Mouse (Mus musculus): ENCODE results near the gene Efcab7. TPM values are rescaled to one million over a fixed set of nuclear protein-coding genes. Genes with fewer than 3 reads are reported as not detected.
A peak's percentile ranks its signal among the peaks of the same experiment; 100 is the strongest.

The Efcab7 gene
- polyA plus RNA-seq, 1 experiment = 3.8 TPM

DNA sequence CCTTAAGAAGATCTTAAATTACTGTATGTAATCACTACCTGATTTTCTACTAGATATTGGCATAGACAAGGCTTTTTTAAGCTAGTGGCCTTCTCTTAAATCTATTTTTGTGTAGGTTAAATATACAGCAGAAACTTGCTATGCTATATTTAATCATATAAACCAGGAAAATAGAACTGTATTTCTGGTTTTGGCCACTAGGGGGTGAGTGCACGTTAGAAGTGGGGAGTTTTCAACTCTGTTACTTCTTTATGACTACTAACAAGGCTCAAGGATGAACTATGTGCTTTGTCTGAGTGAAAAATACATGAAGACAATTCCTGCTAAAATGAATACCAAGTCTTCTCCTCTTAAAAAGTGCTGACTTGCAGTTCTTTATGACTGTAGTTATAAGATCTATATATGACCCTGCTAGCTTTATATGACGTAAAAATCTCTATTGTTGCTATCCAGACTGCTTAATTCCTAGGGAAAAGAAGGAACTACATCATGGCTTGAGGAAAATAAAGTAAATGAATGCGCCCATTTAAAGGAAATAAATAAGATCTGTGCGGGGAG is 85.0 kb downstream of the Efcab7 start:
- 71% methylated on average over 4 of the region's 4 CpGs for WGBS
- Histone ChIP-seq H3K4me1 (ENCODE audit: control insufficient read depth, insufficient read depth, low read length) (no peaks in the 10 kb centered on the region), H3K27me3 (ENCODE audit: control insufficient read depth, insufficient read depth, low read length) (no peaks in the 10 kb centered on the region), H3K27ac (ENCODE audit: insufficient read depth, low read length) (no peak overlapping the region), H3K4me3 (replicated peaks; ENCODE audit: insufficient read depth, low read depth, low read length) (no peak overlapping the region)
- DNase-seq = no peak
- TF ChIP-seq CTCF (IDR thresholded peaks at IDR 0.05; ENCODE audit: borderline replicate concordance, insufficient read depth, low read depth, low read length) (no peak), POLR2A (IDR thresholded peaks at IDR 0.05; ENCODE audit: borderline replicate concordance, insufficient read depth, low read length) (no peak)

DNA sequence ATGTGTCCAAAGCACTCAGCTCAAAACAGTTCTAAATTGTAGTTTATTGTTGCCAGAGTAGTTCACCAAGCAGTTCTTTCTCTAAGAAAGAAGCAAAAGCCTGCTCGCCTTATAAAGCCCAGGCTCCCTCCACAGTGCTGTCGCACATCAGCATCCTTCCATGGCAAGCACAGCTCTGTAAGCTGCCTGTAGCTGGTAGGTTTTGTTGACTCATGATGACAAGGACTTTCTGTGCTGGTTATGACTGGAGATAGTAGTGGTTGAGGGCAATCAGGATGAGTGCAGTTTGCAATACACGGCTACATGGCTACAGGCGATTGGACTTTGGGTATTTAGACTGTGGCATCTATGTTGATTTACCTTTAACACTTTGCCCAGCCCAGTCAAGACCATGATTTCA is 97.4 kb downstream of the Efcab7 start:
- H3K27me3 ChIP-seq (ENCODE audit: control insufficient read depth, insufficient read depth, low read length) = no peaks in the 10 kb centered on the region
- H3K4me3 ChIP-seq (replicated peaks; ENCODE audit: insufficient read depth, low read depth, low read length) = no peak overlapping the region
- 92% methylated on average over 4 of the region's 4 CpGs for WGBS
- no peak overlapping the region for H3K27ac ChIP-seq (ENCODE audit: insufficient read depth, low read length)
- DNase-seq = no peak
- no peak for TF ChIP-seq POLR2A (IDR thresholded peaks at IDR 0.05; ENCODE audit: borderline replicate concordance, insufficient read depth, low read length)
- peaks cover 7% of the 10 kb centered on the region for H3K4me1 ChIP-seq (ENCODE audit: control insufficient read depth, insufficient read depth, low read length)

DNA sequence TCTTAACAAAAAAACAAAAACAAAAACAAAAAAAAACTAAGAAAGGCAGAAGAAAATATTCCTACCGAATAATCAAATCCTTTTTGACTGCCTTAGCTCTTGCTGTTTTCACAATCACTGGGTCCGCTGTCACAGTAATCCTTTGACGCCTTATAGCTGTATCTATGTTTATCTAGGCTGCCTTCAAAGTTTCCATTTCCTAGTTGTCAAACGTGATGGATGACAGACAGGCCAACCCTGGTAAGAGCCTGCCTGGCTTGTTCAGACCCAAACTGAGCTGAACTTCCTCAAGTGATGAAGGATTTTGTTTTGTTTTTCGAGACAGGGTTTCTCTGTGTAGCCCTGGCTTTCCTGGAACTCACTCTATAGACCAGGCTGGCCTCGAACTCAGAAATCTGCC is 99.5 kb downstream of the Efcab7 start:
- WGBS = 86% methylated on average over 6 of the region's 6 CpGs
- peak overlapping the region; percentile 87 for H3K4me3 ChIP-seq (replicated peaks; ENCODE audit: insufficient read depth, low read depth, low read length)
- no peak for TF ChIP-seq CTCF (IDR thresholded peaks at IDR 0.05; ENCODE audit: borderline replicate concordance, insufficient read depth, low read depth, low read length)
- TF ChIP-seq POLR2A (IDR thresholded peaks at IDR 0.05; ENCODE audit: borderline replicate concordance, insufficient read depth, low read length) = no peak
- H3K27ac ChIP-seq (ENCODE audit: insufficient read depth, low read length) = no peak overlapping the region
- peaks cover 14% of the 10 kb centered on the region for H3K4me1 ChIP-seq (ENCODE audit: control insufficient read depth, insufficient read depth, low read length)
- no peak for DNase-seq
- no peaks in the 10 kb centered on the region for H3K27me3 ChIP-seq (ENCODE audit: control insufficient read depth, insufficient read depth, low read length)

DNA sequence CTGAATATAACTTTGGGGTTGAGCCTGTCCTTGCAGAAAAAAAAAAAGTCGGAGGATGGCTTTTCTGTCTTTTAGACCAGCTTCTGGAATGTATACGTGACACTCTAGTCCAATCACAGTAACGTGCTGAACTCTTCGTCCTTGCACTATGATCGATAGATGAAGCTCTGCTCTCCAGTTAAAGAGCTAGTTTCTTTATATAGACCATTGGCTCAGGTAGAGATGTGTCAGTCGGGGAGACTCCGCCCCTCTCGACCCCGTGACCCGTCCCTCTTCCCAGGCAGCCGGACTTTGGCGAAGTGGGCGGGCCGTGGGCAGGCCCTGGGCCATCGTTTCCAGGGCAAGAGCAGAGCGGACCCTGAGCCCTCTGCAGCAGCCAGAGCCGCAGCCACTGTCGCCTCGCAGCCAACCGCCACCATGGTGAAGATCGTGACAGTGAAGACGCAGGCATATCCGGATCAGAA is 100.2 kb downstream of the Efcab7 start, which contains the start of gene Pgm1:
Gene Pgm1, plus strand, starts transcription at position 266 of the 464 bp plus-strand sequence.
- Histone ChIP-seq H3K27me3 (ENCODE audit: control insufficient read depth, insufficient read depth, low read length) (no peaks in the 10 kb centered on the region), H3K27ac (ENCODE audit: insufficient read depth, low read length) (peak within 1 kb of the TSS; percentile 84), H3K4me1 (ENCODE audit: control insufficient read depth, insufficient read depth, low read length) (peaks cover 17% of the 10 kb centered on the region), H3K4me3 (replicated peaks; ENCODE audit: insufficient read depth, low read depth, low read length) (peak within 1 kb of the TSS; percentile 87)
- 2% methylated on average over 23 of the region's 23 CpGs for WGBS
- DNase-seq = peak in 1 of 2 experiments; percentile 91
- TF ChIP-seq POLR2A (IDR thresholded peaks at IDR 0.05; ENCODE audit: borderline replicate concordance, insufficient read depth, low read length) (peak; percentile 83), CTCF (IDR thresholded peaks at IDR 0.05; ENCODE audit: borderline replicate concordance, insufficient read depth, low read depth, low read length) (no peak)

DNA sequence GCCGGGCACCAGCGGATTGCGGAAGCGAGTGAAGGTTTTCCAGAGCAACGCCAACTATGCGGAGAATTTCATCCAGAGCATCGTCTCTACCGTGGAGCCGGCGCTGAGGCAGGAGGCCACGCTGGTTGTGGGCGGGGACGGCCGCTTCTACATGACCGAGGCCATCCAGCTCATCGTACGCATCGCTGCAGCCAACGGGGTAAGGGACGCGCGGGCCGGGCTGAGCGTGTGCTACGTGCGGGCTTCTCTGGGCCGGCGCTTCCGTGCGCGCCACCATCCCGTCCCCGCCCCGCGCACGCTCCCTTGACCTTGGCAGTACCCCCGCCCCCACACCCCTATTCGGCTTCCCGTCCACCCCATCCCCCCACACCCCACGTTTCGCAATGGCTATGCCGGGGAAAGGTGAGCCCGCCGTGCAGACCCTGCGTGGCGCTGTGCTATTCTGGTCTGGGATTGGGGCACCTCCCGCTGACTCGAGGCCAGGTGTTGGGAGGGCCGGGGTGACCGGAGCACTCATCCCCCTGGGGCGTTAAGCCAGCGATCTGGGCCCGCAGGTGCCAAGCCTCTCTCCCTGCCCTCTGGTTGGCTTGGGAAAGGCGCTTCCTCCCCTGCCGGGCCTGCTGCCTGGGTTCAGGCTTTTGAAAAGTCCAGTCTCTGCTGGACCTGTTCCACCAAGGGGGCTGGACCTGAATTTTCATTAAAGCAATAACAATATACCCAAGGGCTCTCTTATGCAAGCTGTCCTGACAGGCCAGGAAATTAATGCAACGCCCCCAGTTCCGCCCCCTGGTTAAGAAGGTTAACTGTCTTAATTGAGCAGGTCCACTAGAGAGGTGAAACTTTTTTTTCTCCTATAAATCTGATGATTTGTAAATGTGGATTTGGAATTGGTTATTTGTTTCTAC is 100.9 kb downstream of the Efcab7 start, which contains the start of gene Itgb3bp:
Gene Itgb3bp, minus strand, starts transcription at position 201 of the 905 bp plus-strand sequence.
- WGBS = under 1% methylated on average over 57 of the region's 57 CpGs
- H3K4me3 ChIP-seq (replicated peaks; ENCODE audit: insufficient read depth, low read depth, low read length) = peak within 1 kb of the TSS; percentile 87
- no peak for TF ChIP-seq CTCF (IDR thresholded peaks at IDR 0.05; ENCODE audit: borderline replicate concordance, insufficient read depth, low read depth, low read length)
- no peak for TF ChIP-seq POLR2A (IDR thresholded peaks at IDR 0.05; ENCODE audit: borderline replicate concordance, insufficient read depth, low read length)
- H3K4me1 ChIP-seq (ENCODE audit: control insufficient read depth, insufficient read depth, low read length) = peaks cover 17% of the 10 kb centered on the region
- peak within 1 kb of the TSS; percentile 84 for H3K27ac ChIP-seq (ENCODE audit: insufficient read depth, low read length)
- DNase-seq = peak; percentile 85 to 89
- no peaks in the 10 kb centered on the region for H3K27me3 ChIP-seq (ENCODE audit: control insufficient read depth, insufficient read depth, low read length)

DNA sequence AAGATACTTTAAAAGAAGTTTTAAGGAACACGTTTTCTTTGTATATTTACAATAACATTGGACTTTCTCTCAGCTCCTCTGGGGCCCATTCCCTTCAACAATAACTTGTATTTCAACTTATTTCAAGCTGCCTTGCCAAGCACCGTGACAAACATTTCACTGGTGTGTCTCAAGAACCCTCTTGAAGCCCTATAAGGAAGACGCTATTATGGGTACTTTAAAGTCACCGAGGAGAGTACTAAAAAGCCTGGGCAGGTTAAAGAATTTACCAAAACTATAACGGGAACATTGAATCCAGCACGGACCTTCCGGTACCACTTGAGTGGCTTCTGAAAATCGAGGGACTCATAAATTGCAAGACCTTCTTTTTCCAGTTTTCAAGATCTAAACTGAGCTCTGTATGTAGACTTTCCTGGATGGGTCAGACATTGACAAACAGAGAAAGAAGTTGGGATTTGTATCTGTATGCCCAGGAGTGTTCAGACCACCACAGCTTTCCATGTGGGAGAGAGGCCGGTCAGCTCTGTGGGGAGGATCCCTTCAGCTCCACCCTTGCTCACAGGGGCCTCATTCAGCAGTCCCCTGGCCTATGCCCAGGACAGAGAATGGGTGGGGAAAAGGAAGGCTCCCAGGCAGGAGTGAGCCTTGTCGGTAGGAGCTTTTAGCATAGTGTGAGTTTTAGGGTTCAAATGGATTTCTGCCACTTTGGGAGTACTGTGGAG is 101.7 kb downstream of the Efcab7 start:
- 35% methylated on average over 10 of the region's 10 CpGs for WGBS
- peaks cover 17% of the 10 kb centered on the region for H3K4me1 ChIP-seq (ENCODE audit: control insufficient read depth, insufficient read depth, low read length)
- no peaks in the 10 kb centered on the region for H3K27me3 ChIP-seq (ENCODE audit: control insufficient read depth, insufficient read depth, low read length)
- TF ChIP-seq CTCF (IDR thresholded peaks at IDR 0.05; ENCODE audit: borderline replicate concordance, insufficient read depth, low read depth, low read length) = no peak
- TF ChIP-seq POLR2A (IDR thresholded peaks at IDR 0.05; ENCODE audit: borderline replicate concordance, insufficient read depth, low read length) = no peak
- H3K27ac ChIP-seq (ENCODE audit: insufficient read depth, low read length) = no peak overlapping the region
- DNase-seq = peak in 1 of 2 experiments; percentile 26
- H3K4me3 ChIP-seq (replicated peaks; ENCODE audit: insufficient read depth, low read depth, low read length) = peak overlapping the region; percentile 87

DNA sequence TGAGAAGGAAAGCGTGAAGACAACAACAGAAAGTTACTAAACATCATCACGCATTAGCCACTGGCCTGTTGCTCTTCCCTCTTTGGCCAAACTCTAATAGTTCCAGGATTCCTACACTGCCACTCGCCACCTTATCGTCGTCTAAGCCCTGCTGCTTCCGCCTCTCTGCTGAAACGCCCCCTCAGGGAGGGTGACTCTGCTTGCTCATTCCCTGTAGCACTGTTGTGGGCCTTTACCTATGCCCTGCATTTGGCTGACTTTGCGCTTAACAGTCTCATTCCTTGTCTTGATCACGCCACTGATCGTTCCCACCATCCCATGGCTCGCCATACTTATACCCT is 102.2 kb downstream of the Efcab7 start:
- TF ChIP-seq CTCF (IDR thresholded peaks at IDR 0.05; ENCODE audit: borderline replicate concordance, insufficient read depth, low read depth, low read length) = no peak
- no peak for TF ChIP-seq POLR2A (IDR thresholded peaks at IDR 0.05; ENCODE audit: borderline replicate concordance, insufficient read depth, low read length)
- DNase-seq = no peak
- WGBS = 68% methylated on average over 11 of the region's 11 CpGs
- Histone ChIP-seq H3K4me1 (ENCODE audit: control insufficient read depth, insufficient read depth, low read length) (peaks cover 17% of the 10 kb centered on the region), H3K27ac (ENCODE audit: insufficient read depth, low read length) (no peak overlapping the region), H3K4me3 (replicated peaks; ENCODE audit: insufficient read depth, low read depth, low read length) (no peak overlapping the region), H3K27me3 (ENCODE audit: control insufficient read depth, insufficient read depth, low read length) (no peaks in the 10 kb centered on the region)

Data from cerebellum, adult 2 months (tissue).